Comparison of ENCODE assay signal across 25 mouse cellular contexts in the genomic region with DNA sequence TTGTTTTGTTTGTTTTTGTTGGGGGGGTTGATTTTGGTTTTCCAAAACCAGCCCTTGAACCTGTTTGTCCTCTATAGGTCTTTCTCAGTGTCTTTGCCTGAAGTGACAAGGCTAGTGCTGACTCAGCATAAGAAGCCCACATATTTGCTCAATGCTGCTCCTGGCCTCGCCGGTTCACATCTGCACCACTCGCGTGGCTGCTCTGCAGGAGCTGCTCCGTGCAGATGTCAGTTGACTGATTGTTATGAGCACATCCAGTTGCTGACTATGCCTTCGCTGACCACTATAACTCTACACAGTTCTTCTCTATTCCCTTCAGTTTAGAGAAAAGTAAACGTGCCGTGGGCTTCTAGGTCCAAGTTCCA. TPM values are rescaled to one million over a fixed set of nuclear protein-coding genes. Genes with fewer than 3 reads are reported as not detected.
DNase-seq lines count a peak whose midpoint lies in the region; ATAC-seq lines count a peak whose summit lies in the region.
"Had no signal": no experiment of that assay in that cellular context is flagged by ENCODE, and none has a peak within 500 bp of the region (broad histone marks: within the 10 kb centered on the region; RNA-seq: fewer than 3 reads in every experiment).

No protein-coding gene starts in this region.

- peak; percentile 67 for ATAC-seq in midbrain, embryonic 12.5 days (ENCODE audit: low FRiP score, low read depth)
- no peak for ATAC-seq in midbrain, embryonic 16.5 days
- peak; percentile 51 for ATAC-seq in midbrain, embryonic 13.5 days
- ATAC-seq in kidney, embryonic 15.5 days (replicated peaks; ENCODE audit: low FRiP score), result no peak
- no peak for ATAC-seq in erythroid progenitor cell, adult 5-6 weeks (replicated peaks; ENCODE audit: low FRiP score, poor library complexity, severe bottlenecking)
- ATAC-seq: CD4-positive, CD25-positive, alpha-beta regulatory T cell, adult 4 months had no signal

- no peaks in the 10 kb centered on the region for H3K36me3 ChIP-seq in midbrain, embryonic 12.5 days
- no peaks in the 10 kb centered on the region for H3K36me3 ChIP-seq in midbrain, embryonic 16.5 days (ENCODE audit: control insufficient read depth, insufficient read depth, low read length)
- H3K36me3 ChIP-seq in midbrain, embryonic 13.5 days, result no peaks in the 10 kb centered on the region
- H3K36me3 ChIP-seq in kidney, embryonic 15.5 days, result no peaks in the 10 kb centered on the region
- H3K36me3 ChIP-seq: embryonic facial prominence, embryonic 15.5 days; limb, embryonic 13.5 days had no signal

- H3K27ac ChIP-seq in midbrain, embryonic 12.5 days (replicated peaks), result no peak overlapping the region
- H3K27ac ChIP-seq in midbrain, embryonic 16.5 days (ENCODE audit: low read length), result no peak overlapping the region
- H3K27ac ChIP-seq in midbrain, embryonic 13.5 days, result no peak overlapping the region
- no peak overlapping the region for H3K27ac ChIP-seq in kidney, embryonic 15.5 days
- H3K27ac ChIP-seq: embryonic facial prominence, embryonic 15.5 days; limb, embryonic 13.5 days; liver, embryonic 14.5 days had no signal

- H3K4me1 ChIP-seq in midbrain, embryonic 12.5 days, result peaks cover 10% of the 10 kb centered on the region
- no peaks in the 10 kb centered on the region for H3K4me1 ChIP-seq in midbrain, embryonic 16.5 days (ENCODE audit: control insufficient read depth, insufficient read depth, low read length)
- peaks cover 10% of the 10 kb centered on the region for H3K4me1 ChIP-seq in midbrain, embryonic 13.5 days (replicated peaks)
- H3K4me1 ChIP-seq in kidney, embryonic 15.5 days, result no peaks in the 10 kb centered on the region
- H3K4me1 ChIP-seq: embryonic facial prominence, embryonic 15.5 days had no signal

- H3K4me2 ChIP-seq in midbrain, embryonic 12.5 days (replicated peaks), result peak overlapping the region; percentile 30; the same call in 1 of the 2 replicates
- H3K4me2 ChIP-seq in midbrain, embryonic 16.5 days (ENCODE audit: low read length), result no peak overlapping the region
- no peak overlapping the region for H3K4me2 ChIP-seq in midbrain, embryonic 13.5 days (replicated peaks)
- no peak overlapping the region for H3K4me2 ChIP-seq in kidney, embryonic 15.5 days
- H3K4me2 ChIP-seq: embryonic facial prominence, embryonic 15.5 days; limb, embryonic 13.5 days had no signal

- H3K27me3 ChIP-seq in midbrain, embryonic 12.5 days, result no peaks in the 10 kb centered on the region
- H3K27me3 ChIP-seq in midbrain, embryonic 16.5 days (ENCODE audit: control insufficient read depth, insufficient read depth, low read depth, low read length), result no peaks in the 10 kb centered on the region
- H3K27me3 ChIP-seq in midbrain, embryonic 13.5 days, result no peaks in the 10 kb centered on the region
- no peaks in the 10 kb centered on the region for H3K27me3 ChIP-seq in kidney, embryonic 15.5 days
- H3K27me3 ChIP-seq: embryonic facial prominence, embryonic 15.5 days; limb, embryonic 13.5 days had no signal

- H3K9me3 ChIP-seq in midbrain, embryonic 12.5 days, result no peaks in the 10 kb centered on the region
- no peaks in the 10 kb centered on the region for H3K9me3 ChIP-seq in midbrain, embryonic 16.5 days (replicated peaks; ENCODE audit: control insufficient read depth, low read length, poor library complexity, severe bottlenecking)
- H3K9me3 ChIP-seq in midbrain, embryonic 13.5 days, result no peaks in the 10 kb centered on the region
- H3K9me3 ChIP-seq in kidney, embryonic 15.5 days (replicated peaks), result no peaks in the 10 kb centered on the region
- H3K9me3 ChIP-seq: embryonic facial prominence, embryonic 15.5 days; limb, embryonic 13.5 days had no signal

- DNase-seq in embryo, embryonic 10 days (ENCODE audit: low spot score), result peak; percentile 22
- no peak for DNase-seq in embryo, embryonic 9.5 days (ENCODE audit: extremely low spot score)
- no peak for DNase-seq in heart, adult 8-10 months (ENCODE audit: low spot score)
- DNase-seq: adrenal gland, adult 8-10 months; cerebellum, adult 18-20 months; gastrocnemius, postnatal 10 days; kidney, adult 2 months; kidney, postnatal 36 days; layer of hippocampus, adult 9-11 months; right cerebral cortex, postnatal 25 days; thymus, postnatal 36 days had no signal

- no peak overlapping the region for H3K4me3 ChIP-seq in midbrain, embryonic 12.5 days
- H3K4me3 ChIP-seq in midbrain, embryonic 16.5 days (ENCODE audit: low read depth, low read length), result no peak overlapping the region
- H3K4me3 ChIP-seq in midbrain, embryonic 13.5 days (replicated peaks), result no peak overlapping the region
- H3K4me3 ChIP-seq in kidney, embryonic 15.5 days (replicated peaks), result no peak overlapping the region
- H3K4me3 ChIP-seq: embryonic facial prominence, embryonic 15.5 days; limb, embryonic 13.5 days; myocyte had no signal

- H3K9ac ChIP-seq in midbrain, embryonic 12.5 days (replicated peaks), result no peak overlapping the region
- H3K9ac ChIP-seq in midbrain, embryonic 16.5 days (ENCODE audit: low read depth, low read length), result no peak overlapping the region
- H3K9ac ChIP-seq in midbrain, embryonic 13.5 days (replicated peaks), result no peak overlapping the region
- no peak overlapping the region for H3K9ac ChIP-seq in kidney, embryonic 15.5 days
- H3K9ac ChIP-seq: embryonic facial prominence, embryonic 15.5 days; limb, embryonic 13.5 days; liver, embryonic 14.5 days had no signal

- WGBS in midbrain, embryonic 12.5 days, result 54% methylated on average over 8 of the region's 8 CpGs
- whole genome bisulfite sequencing in midbrain, embryonic 16.5 days, result 43% methylated on average over 8 of the region's 8 CpGs
- 59% methylated on average over 8 of the region's 8 CpGs for WGBS in midbrain, embryonic 13.5 days
- 76% methylated on average over 8 of the region's 8 CpGs for WGBS in kidney, embryonic 15.5 days

RNA-seq across cellular contexts. Expression of gene Xirp2, which starts 43.3 kb away (rescaled TPM):
- not detected in 2 replicates for polyA plus RNA-seq in midbrain, embryonic 12.5 days (2016; fragmentation: Nextera tagmentation; extraction: Ambion mirVana)
- polyA plus RNA-seq in midbrain, embryonic 16.5 days (2015; fragmentation: Nextera tagmentation; extraction: Ambion mirVana), result not detected in 2 replicates
- not detected in 2 replicates for polyA plus RNA-seq in midbrain, embryonic 13.5 days (2015; fragmentation: Nextera tagmentation; extraction: Ambion mirVana)
- polyA plus RNA-seq in kidney, embryonic 15.5 days (2015; fragmentation: Nextera tagmentation; extraction: Ambion mirVana), result not detected in 2 replicates
- not detected in 2 replicates for total RNA-seq in erythroid progenitor cell, adult 5-6 weeks (2015; ENCODE audit: low replicate concordance)
- total RNA-seq in erythroid progenitor cell, adult 5-6 weeks (2017; ENCODE audit: low replicate concordance), result not detected in 2 replicates
- 100 to 1,000 TPM; 302 to 452 (median 427) TPM for total RNA-seq in heart, adult 8-10 months (2022)
- total RNA-seq: adrenal gland, adult 8-10 months; common myeloid progenitor, adult 5-6 weeks had no signal
- polyA plus RNA-seq: CD4-positive, CD25-positive, alpha-beta regulatory T cell, adult 4 months; limb, embryonic 13.5 days; liver, embryonic 14.5 days; testis, adult 2 months had no signal

RNA-seq across cellular contexts. Expression of gene Gm26727, which starts 56.1 kb away (rescaled TPM):
- not detected in 2 replicates for polyA plus RNA-seq in midbrain, embryonic 12.5 days (2016; fragmentation: Nextera tagmentation; extraction: Ambion mirVana)
- polyA plus RNA-seq in midbrain, embryonic 16.5 days (2015; fragmentation: Nextera tagmentation; extraction: Ambion mirVana), result not detected in 2 replicates
- not detected in 2 replicates for polyA plus RNA-seq in midbrain, embryonic 13.5 days (2015; fragmentation: Nextera tagmentation; extraction: Ambion mirVana)
- polyA plus RNA-seq in kidney, embryonic 15.5 days (2015; fragmentation: Nextera tagmentation; extraction: Ambion mirVana), result not detected in 2 replicates
- not detected in 2 replicates for total RNA-seq in erythroid progenitor cell, adult 5-6 weeks (2015; ENCODE audit: low replicate concordance)
- total RNA-seq in erythroid progenitor cell, adult 5-6 weeks (2017; ENCODE audit: low replicate concordance), result not detected in 2 replicates
- total RNA-seq in heart, adult 8-10 months (2022), result not detected
- total RNA-seq: adrenal gland, adult 8-10 months; common myeloid progenitor, adult 5-6 weeks; gastrocnemius, postnatal 10 days had no signal
- polyA plus RNA-seq: CD4-positive, CD25-positive, alpha-beta regulatory T cell, adult 4 months; embryonic facial prominence, embryonic 15.5 days; heart, postnatal 0 days; kidney, adult 2 months; limb, embryonic 13.5 days; liver, embryonic 14.5 days; lung, embryonic 16.5 days; myocyte; testis, adult 2 months had no signal

Comparison
In these comparisons a context has a peak if more than half of its experiments do, and no peak if none do; other contexts are left out.
1. ATAC-seq: peak in midbrain, embryonic 12.5 days (single experiment) and midbrain, embryonic 13.5 days (single experiment); none in midbrain, embryonic 16.5 days (single experiment), kidney, embryonic 15.5 days (single experiment) and erythroid progenitor cell, adult 5-6 weeks (single experiment).